Mouse (Mus musculus) hindbrain, embryonic 15.5 days (tissue): Measurements from ENCODE around the gene Cux1. TPM values are rescaled to one million over a fixed set of nuclear protein-coding genes. Genes with fewer than 3 reads are reported as not detected.

Experiments used
- ATAC-seq: fragments of 200-750 bp; cut with Nextera tagmentation; 2 replicates; pipeline ENCODE4 v1.8.0; 2017; ENCODE audit warnings: low read depth, moderate number of reproducible peaks, moderate TSS enrichment; ENCODE audit not compliant: low FRiP score
- H3K27ac ChIP-seq: fragments of 300-500 bp; sonication (generic); replicated peaks from 2 replicates; pipeline ENCODE4 v1.5.1; 2015; ENCODE audit warnings: mild to moderate bottlenecking, inconsistent platforms
- H3K27me3 ChIP-seq: fragments of 300-500 bp; sonication (generic); 2 replicates; pipeline ENCODE4 v1.6.1; 2015; ENCODE audit warnings: control low read depth, inconsistent platforms
- H3K36me3 ChIP-seq: fragments of 300-500 bp; sonication (generic); 2 replicates; pipeline ENCODE4 v1.6.1; 2015; ENCODE audit warnings: control low read depth, inconsistent platforms
- H3K4me1 ChIP-seq: fragments of 300-500 bp; sonication (generic); replicated peaks from 2 replicates; pipeline ENCODE4 v1.6.1; 2015; ENCODE audit warnings: control low read depth, inconsistent platforms
- H3K4me2 ChIP-seq: fragments of 300-500 bp; sonication (generic); 2 replicates; pipeline ENCODE4 v1.6.1; 2015; ENCODE audit warnings: moderate library complexity, mild to moderate bottlenecking, inconsistent platforms
- H3K4me3 ChIP-seq: fragments of 300-500 bp; sonication (generic); 2 replicates; pipeline ENCODE4 v1.5.1; 2015; ENCODE audit warnings: mild to moderate bottlenecking, inconsistent platforms
- H3K9ac ChIP-seq: fragments of 300-500 bp; sonication (generic); 2 replicates; pipeline ENCODE4 v1.6.1; 2015; ENCODE audit warnings: inconsistent platforms
- H3K9me3 ChIP-seq: fragments of 300-500 bp; sonication (generic); 2 replicates; pipeline ENCODE4 v1.6.1; 2016; ENCODE audit warnings: control low read depth, inconsistent platforms
- WGBS: fragments of 180-500 bp; shearing (Covaris S2); methylation state at CpG from one replicate; pipeline ENCODE4 v1.1.7; 2015; 5-methylcytosine and 5-hydroxymethylcytosine counted together
- polyA plus RNA-seq: library from polyadenylated mRNA; unstranded; fragments of >200 nt; fragmentation: Nextera tagmentation; extraction: Ambion mirVana; gene quantifications from 2 replicates; pipeline ENCODE4 v1.2.1, GENCODE M21; 2015

Cux1 gene
- polyA plus RNA-seq, 1 experiment from 2014 or later = 106 TPM

DNA sequence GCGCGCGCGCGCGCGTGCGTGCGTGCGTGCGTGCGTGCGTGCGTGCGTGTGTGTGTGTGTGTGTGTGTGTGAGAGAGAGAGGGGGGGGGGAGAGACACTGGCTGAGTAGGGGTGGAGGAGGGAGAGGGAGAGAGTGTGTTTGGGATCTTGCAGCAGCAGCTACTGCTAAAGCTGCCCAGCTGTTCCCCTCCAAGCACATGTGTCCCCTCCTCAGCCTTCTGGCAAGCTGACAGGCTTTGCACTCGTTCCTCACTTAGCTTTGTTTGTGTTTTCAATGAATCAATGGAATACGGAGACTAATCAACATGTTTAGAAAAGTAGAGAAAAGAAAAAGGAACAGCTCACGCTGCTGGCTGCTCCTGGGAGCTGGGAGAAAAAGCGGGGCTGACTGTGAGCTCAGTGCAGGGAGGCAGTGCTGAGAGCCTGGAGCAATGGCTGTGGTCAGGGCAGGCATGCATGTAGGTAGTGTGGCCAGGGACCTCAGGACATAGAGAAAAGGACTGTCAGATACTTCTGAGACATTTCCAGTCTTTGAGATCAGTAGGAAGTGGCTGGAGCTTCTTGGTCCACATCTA is 263.8 kb downstream of the Cux1 start:
- WGBS = 76% methylated on average over 19 of the region's 19 CpGs
- H3K4me1 ChIP-seq = 0 out of 2 replicates have a peak, but pooled peaks cover 5% of the 10 kb centered on the region
- no peaks in the 10 kb centered on the region for H3K27me3 ChIP-seq
- H3K9me3 ChIP-seq = no peaks in the 10 kb centered on the region
- H3K36me3 ChIP-seq = peaks cover 34% of the 10 kb centered on the region
- H3K4me3 ChIP-seq = no peak overlapping the region
- H3K27ac ChIP-seq = no peak overlapping the region
- no peak overlapping the region for H3K4me2 ChIP-seq
- no peak overlapping the region for H3K9ac ChIP-seq
- ATAC-seq = no peak

DNA sequence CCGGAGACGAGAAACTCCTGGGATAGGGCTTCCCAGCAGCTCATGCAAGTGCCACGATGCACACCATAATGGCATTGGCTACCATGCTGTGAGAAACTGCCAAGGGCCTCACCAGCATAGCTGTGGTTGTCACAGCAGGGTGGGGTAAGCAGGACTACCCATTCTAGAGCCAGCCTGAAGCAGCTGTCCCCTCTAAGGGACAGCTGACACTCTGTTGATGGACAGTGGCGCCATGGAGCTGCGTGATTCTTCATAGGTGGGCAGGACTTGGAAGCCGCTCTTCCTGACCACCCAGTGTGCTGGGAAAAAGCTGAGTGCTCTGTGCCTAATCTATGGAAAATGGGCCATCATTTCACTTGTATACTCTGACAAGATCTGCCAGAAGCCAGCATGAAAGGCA is 266.4 kb downstream of the Cux1 start:
- peaks cover 17% of the 10 kb centered on the region for H3K36me3 ChIP-seq
- H3K27ac ChIP-seq = no peak overlapping the region
- peaks cover 25% of the 10 kb centered on the region for H3K4me1 ChIP-seq
- H3K4me2 ChIP-seq = no peak overlapping the region
- no peak for ATAC-seq
- H3K9ac ChIP-seq = no peak overlapping the region
- WGBS = 76% methylated on average over 6 of the region's 6 CpGs
- H3K4me3 ChIP-seq = no peak overlapping the region
- no peaks in the 10 kb centered on the region for H3K9me3 ChIP-seq
- no peaks in the 10 kb centered on the region for H3K27me3 ChIP-seq

DNA sequence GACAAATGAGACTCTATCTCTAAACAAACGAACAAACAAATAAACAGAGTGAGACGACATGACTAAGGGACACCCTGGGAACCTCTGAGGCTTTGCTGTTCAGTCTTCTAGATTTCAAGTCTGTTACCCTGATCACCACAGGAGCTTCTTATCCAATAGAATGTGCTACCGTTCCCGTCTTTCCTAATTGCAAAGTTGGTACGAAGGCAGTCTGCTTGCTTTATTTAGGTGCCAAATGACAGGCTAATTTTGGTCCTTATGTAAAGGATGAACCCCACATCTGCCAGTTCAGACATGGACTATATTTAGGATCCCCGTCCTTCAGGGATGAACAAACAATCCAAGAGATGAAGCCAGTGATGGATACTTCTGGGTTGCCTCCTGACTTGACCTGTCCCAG is 269.6 kb downstream of the Cux1 start:
- H3K4me3 ChIP-seq = no peak overlapping the region
- no peak overlapping the region for H3K4me2 ChIP-seq
- no peak overlapping the region for H3K9ac ChIP-seq
- peaks cover 15% of the 10 kb centered on the region for H3K36me3 ChIP-seq
- WGBS = 78% methylated on average over 6 of the region's 6 CpGs
- H3K27ac ChIP-seq = no peak overlapping the region
- H3K9me3 ChIP-seq = no peaks in the 10 kb centered on the region
- no peak for ATAC-seq
- no peaks in the 10 kb centered on the region for H3K27me3 ChIP-seq
- H3K4me1 ChIP-seq = peaks cover 29% of the 10 kb centered on the region

DNA sequence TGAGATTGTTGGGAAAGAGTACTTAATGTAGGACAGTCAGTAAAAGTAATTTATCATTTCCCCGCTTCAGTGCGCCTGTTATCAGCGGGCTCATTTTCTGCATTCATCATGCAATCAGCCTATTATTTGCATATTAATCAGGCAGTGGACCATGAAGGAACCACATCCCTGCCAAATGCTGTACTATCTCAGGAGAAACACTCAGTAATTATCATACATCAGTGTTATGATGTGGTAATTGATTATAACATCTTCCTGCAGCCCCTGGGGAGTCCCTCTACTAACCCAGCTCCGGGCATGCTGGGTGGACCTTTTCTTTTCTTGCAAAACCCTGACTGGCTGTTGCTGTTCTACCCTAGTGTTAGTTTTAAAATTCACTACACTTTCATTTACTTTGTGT is 270.4 kb downstream of the Cux1 start:
- Histone ChIP-seq H3K9me3 (no peaks in the 10 kb centered on the region), H3K4me1 (peaks cover 37% of the 10 kb centered on the region), H3K27me3 (no peaks in the 10 kb centered on the region), H3K9ac (no peak overlapping the region), H3K27ac (peak overlapping the region; percentile 47; the same call in 1 of the 2 replicates), H3K4me3 (no peak overlapping the region), H3K4me2 (no peak overlapping the region), H3K36me3 (peaks cover 12% of the 10 kb centered on the region)
- WGBS = 27% methylated on average over 4 of the region's 4 CpGs
- peak; percentile 58; the same call in 1 of the 2 replicates for ATAC-seq

DNA sequence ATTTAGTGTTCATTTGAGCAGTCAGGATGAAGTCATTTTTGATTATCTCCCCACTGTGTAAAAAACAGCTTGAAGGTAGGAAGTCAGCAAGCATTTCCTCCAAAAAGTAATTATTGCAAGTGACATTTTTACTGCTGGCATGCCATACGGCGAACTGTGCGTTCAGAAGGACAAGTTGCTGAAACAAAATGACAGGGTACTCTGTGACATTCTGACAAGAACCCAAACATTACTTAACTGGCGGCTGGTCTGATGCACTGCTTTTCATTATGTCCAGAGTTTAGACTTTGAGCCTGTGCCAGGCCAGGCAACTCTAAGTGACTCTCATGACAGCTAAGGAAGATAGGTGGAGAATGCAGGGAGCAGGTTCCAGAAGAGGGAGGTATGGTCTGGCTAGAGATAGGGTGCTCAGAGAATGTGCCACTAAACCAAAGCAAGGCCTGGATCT is 274.3 kb downstream of the Cux1 start:
- Histone ChIP-seq H3K9ac (no peak overlapping the region), H3K27ac (peak overlapping the region; percentile 69), H3K4me2 (no peak overlapping the region), H3K9me3 (no peaks in the 10 kb centered on the region), H3K27me3 (no peaks in the 10 kb centered on the region), H3K4me1 (peaks cover 41% of the 10 kb centered on the region), H3K4me3 (no peak overlapping the region), H3K36me3 (no peaks in the 10 kb centered on the region)
- WGBS = 52% methylated on average over 4 of the region's 4 CpGs
- ATAC-seq = no peak

DNA sequence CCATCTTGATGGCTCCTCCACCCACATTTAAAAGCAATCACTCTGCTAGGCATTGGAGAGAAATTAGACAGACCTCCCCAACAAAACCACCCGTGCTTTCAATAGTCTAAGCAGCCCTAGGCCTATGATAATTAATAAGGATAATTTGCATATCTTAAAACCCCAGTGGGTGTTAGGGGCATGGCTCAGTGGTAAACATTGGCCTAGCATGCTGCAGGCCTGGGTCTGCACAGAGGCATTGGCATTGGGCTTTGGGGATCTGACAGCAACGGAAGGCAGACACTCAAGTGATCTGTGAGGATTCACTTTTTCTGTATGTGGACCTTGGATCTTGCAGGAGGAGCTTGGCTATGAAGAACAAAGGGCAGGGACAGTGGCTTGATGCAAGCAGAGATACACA is 274.9 kb downstream of the Cux1 start:
- H3K27ac ChIP-seq = peak overlapping the region; percentile 69
- no peak overlapping the region for H3K4me2 ChIP-seq
- ATAC-seq = no peak
- 33% methylated on average over 2 of the region's 2 CpGs for WGBS
- H3K36me3 ChIP-seq = no peaks in the 10 kb centered on the region
- no peaks in the 10 kb centered on the region for H3K9me3 ChIP-seq
- H3K9ac ChIP-seq = no peak overlapping the region
- no peaks in the 10 kb centered on the region for H3K27me3 ChIP-seq
- H3K4me1 ChIP-seq = peaks cover 35% of the 10 kb centered on the region
- H3K4me3 ChIP-seq = no peak overlapping the region

DNA sequence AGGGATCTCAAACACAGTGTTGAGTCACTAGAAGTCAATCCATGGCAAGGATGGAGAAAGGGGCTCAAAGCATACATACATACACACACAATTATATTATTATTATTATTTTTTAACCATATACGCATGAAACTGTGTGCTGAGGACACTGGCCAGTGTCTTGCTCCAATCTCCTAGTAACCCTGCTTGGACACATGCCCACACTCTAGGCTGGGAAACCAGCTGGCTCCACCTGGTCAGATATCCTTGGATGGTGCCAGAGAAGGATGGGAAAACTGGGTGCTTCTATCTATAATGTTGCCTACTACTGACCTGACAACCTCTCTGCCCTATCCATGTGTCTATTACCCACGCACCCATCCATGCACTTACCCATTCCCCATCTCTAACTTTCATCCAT is 275.7 kb downstream of the Cux1 start:
- Histone ChIP-seq H3K27me3 (no peaks in the 10 kb centered on the region), H3K9ac (no peak overlapping the region), H3K4me1 (peaks cover 27% of the 10 kb centered on the region), H3K4me2 (no peak overlapping the region), H3K27ac (no peak overlapping the region), H3K9me3 (no peaks in the 10 kb centered on the region), H3K36me3 (0 out of 2 replicates have a peak, but pooled peaks cover 2% of the 10 kb centered on the region), H3K4me3 (no peak overlapping the region)
- ATAC-seq = no peak
- 100% methylated on average over 2 of the region's 2 CpGs for WGBS

DNA sequence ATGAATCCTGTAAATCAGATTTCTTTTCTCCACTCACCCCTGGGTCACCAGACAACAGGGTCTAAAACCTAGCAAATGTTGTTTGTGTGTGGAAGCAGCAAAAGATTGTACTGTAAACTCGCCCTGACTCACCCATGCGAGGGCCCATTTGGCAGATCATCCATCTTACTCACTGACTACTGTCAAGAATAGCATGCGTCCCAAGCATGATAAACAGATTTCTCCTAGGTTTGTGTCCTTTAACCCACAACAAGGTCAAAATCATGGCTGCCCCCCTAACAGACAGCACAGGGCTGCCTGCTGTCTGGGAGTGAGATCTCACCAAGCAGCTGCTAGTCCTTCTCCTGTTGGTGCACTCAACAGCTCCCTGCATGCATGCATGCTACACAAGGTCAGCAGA is 277.5 kb downstream of the Cux1 start:
- Histone ChIP-seq H3K4me1 (peaks cover 21% of the 10 kb centered on the region), H3K27me3 (no peaks in the 10 kb centered on the region), H3K36me3 (peaks cover 14% of the 10 kb centered on the region; the same call in 1 of the 2 replicates), H3K4me3 (no peak overlapping the region), H3K27ac (no peak overlapping the region), H3K9ac (no peak overlapping the region), H3K9me3 (no peaks in the 10 kb centered on the region), H3K4me2 (no peak overlapping the region)
- ATAC-seq = no peak
- 53% methylated on average over 3 of the region's 3 CpGs for WGBS

DNA sequence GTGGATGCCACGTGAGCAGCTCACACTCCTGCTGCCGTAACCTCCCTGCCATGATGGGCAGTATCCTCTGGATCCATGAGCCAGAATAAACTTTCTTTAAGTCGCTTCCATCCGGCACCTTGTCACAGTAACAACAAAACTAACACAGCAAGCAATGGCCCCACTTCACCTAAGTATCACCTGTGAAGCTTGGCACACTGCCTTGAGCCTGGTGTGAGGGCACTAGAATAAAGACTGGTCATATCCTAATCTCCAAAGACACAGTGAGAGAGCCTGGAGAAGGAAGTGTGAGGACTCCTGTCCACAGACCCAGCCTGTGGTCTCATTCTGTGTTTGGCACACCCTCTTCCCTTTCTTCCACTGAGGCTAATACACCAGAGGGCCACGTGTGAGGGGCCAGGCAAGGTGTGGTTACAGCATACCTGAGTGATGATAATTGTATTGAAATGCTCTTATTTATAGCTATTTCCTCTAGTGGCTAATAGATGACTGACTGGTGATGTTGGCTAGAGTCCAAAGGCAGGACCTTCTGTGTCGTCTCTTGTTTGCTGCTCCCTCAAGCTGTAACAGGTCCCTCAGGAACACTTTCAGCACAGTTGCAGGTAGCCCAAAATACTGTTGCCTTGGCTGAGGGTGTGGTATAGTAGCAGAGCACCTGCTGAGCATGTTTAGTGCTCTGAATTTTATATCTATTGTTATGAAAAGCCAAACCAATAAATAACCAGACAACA is 278.8 kb downstream of the Cux1 start:
- no peak overlapping the region for H3K4me2 ChIP-seq
- H3K27me3 ChIP-seq = no peaks in the 10 kb centered on the region
- H3K4me1 ChIP-seq = peaks cover 20% of the 10 kb centered on the region
- no peak overlapping the region for H3K27ac ChIP-seq
- H3K36me3 ChIP-seq = peaks cover 20% of the 10 kb centered on the region
- WGBS = 81% methylated on average over 6 of the region's 6 CpGs
- H3K9ac ChIP-seq = no peak overlapping the region
- H3K9me3 ChIP-seq = no peaks in the 10 kb centered on the region
- no peak overlapping the region for H3K4me3 ChIP-seq
- ATAC-seq = no peak

DNA sequence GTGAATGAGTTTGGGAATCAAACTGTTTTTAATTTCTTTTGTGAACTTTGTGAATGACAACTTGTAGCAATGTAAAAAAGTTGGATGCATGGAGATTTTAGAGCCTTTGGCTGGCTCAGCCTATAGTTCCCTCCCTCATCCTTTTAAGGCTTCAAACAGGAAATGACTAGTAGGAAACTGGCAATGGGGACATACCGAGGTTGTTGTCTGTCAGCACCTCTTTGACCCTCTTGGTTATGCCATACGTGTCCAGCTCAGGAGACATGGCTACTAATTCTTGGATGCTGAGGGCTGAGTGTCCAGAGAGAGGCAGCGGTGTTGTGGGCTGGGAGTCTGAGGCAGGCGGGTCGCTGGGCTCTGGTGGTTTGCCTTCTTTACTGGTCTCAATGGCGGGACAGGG is 280.7 kb downstream of the Cux1 start:
- peaks cover 37% of the 10 kb centered on the region for H3K36me3 ChIP-seq
- no peak overlapping the region for H3K27ac ChIP-seq
- H3K9ac ChIP-seq = no peak overlapping the region
- H3K4me3 ChIP-seq = no peak overlapping the region
- 90% methylated on average over 6 of the region's 6 CpGs for WGBS
- H3K4me1 ChIP-seq = peaks cover under 1% of the 10 kb centered on the region; the same call in 1 of the 2 replicates
- ATAC-seq = no peak
- no peaks in the 10 kb centered on the region for H3K27me3 ChIP-seq
- no peaks in the 10 kb centered on the region for H3K9me3 ChIP-seq
- no peak overlapping the region for H3K4me2 ChIP-seq

DNA sequence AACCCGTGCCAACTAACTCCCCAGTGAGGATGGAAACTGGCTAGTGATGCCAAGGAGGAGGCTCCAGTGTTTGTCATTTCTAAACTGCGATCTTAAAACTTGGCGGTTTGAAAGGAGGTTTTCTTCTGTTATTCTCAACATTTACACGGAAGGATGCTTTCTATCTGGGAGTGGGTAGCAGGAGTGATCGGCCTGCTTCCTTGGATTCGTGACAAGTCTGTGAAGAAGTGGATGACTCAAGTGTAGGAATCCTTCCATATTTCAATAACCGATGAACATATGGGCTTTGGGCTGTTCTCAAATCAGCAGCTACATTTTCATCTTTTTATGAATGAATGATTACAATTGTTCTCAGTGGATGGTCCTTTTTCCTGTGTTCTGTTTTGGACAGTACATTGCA is 282.2 kb downstream of the Cux1 start:
- Histone ChIP-seq H3K9me3 (no peaks in the 10 kb centered on the region), H3K27ac (no peak overlapping the region), H3K4me1 (no peaks in the 10 kb centered on the region), H3K4me2 (no peak overlapping the region), H3K36me3 (peaks cover 39% of the 10 kb centered on the region), H3K27me3 (no peaks in the 10 kb centered on the region), H3K4me3 (no peak overlapping the region), H3K9ac (no peak overlapping the region)
- ATAC-seq = no peak
- WGBS = 85% methylated on average over 7 of the region's 7 CpGs

DNA sequence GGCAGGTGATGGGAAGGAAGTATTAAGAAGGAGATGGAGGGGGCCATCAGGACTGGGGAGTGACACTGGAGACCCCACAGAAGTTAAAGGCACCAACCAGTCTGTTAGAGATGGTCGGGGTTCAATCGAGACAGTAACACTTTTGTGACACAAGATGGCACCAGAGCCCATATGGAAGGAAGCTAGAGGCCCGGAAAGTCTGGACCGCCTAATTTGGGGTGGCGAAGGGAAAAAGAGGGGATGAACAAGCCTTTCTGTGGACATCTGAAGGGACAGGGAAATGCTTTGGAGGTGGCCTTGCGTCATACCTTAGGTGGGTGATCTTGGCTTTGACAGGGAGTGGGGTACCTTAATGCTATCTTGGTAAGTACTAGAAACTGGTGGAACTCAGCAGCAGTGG is 285.9 kb downstream of the Cux1 start:
- 55% methylated on average over 6 of the region's 6 CpGs for WGBS
- Histone ChIP-seq H3K9me3 (no peaks in the 10 kb centered on the region), H3K9ac (no peak overlapping the region), H3K4me1 (no peaks in the 10 kb centered on the region), H3K4me3 (no peak overlapping the region), H3K27me3 (no peaks in the 10 kb centered on the region), H3K36me3 (peaks cover 69% of the 10 kb centered on the region), H3K27ac (no peak overlapping the region), H3K4me2 (no peak overlapping the region)
- ATAC-seq = no peak
